Mouse (Mus musculus): ENCODE data around the gene Gmfb. TPM values are rescaled to one million over a fixed set of nuclear protein-coding genes. Genes with fewer than 3 reads are reported as not detected.

The Gmfb gene
- polyA plus RNA-seq, 1 experiment from 2014 or later, result 42.1 TPM

DNA sequence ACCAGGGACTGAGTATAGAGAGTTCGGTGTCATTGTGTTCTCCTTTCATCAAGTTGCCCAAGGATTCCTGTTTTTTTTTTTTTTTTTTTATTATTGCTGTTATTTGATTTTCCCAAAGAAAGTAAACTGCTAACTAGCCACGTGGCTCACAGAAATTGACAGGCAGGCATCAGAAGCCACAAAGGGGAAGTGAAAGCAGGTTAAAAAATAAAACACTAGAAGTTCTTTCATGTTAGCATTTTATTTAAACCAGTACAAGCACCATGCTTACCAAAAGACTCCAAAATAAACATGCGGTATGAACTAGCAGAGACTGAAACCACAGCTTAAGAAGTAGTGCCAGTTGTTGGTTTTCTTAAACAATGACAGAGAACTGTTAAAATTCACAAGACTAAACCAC lies 14.1 kb downstream of the Gmfb start:
- WGBS, result 75% methylated on average over 3 of the region's 3 CpGs
- Histone ChIP-seq H3K27me3 (replicated peaks; ENCODE audit: insufficient read depth, low read length) (no peaks in the 10 kb centered on the region), H3K9ac (replicated peaks; ENCODE audit: low read depth) (no peak overlapping the region), H3K4me1 (ENCODE audit: insufficient read depth, low read depth, low read length) (no peaks in the 10 kb centered on the region), H3K27ac (ENCODE audit: low read length) (no peak overlapping the region), H3K4me2 (replicated peaks; ENCODE audit: low read depth, low read length) (no peak overlapping the region), H3K36me3 (ENCODE audit: insufficient read depth, low read length) (peaks cover 7% of the 10 kb centered on the region), H3K9me3 (ENCODE audit: low read length) (no peaks in the 10 kb centered on the region), H3K4me3 (ENCODE audit: low read depth, low read length) (no peak overlapping the region)
- no peak for ATAC-seq
- no peak for DNase-seq (ENCODE audit: low spot score)
- TF ChIP-seq EP300 (IDR thresholded peaks at IDR 0.05), result no peak
- no peak for TF ChIP-seq CTCF (IDR thresholded peaks at IDR 0.05)

DNA sequence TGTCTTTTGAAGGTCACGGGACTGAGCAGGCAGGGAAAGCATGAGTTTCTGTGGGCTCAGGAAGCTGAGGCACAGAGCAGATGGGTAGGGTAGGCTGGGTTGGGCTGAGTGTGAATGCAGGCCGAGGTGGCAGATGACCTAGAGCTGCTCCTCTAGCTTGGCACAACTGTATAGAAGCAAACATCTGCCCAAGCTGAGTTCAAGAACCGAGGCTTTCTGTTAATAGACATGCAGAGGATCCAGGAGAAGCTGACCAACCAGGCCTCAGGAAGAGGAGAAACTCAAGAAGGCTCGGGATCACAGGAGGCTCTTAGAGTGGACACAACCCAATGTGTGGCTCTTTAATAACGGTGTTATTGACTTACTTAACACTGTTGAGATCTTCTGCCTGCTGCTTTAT lies 15.9 kb downstream of the Gmfb start:
- H3K4me3 ChIP-seq (ENCODE audit: low read depth, low read length), result no peak overlapping the region
- DNase-seq (ENCODE audit: low spot score) (no peak), ATAC-seq (no peak)
- H3K36me3 ChIP-seq (ENCODE audit: insufficient read depth, low read length), result peaks cover 7% of the 10 kb centered on the region; the same call in 1 of the 2 replicates
- no peaks in the 10 kb centered on the region for H3K27me3 ChIP-seq (replicated peaks; ENCODE audit: insufficient read depth, low read length)
- WGBS, result 77% methylated on average over 5 of the region's 5 CpGs
- no peak overlapping the region for H3K9ac ChIP-seq (replicated peaks; ENCODE audit: low read depth)
- no peak for TF ChIP-seq CTCF (IDR thresholded peaks at IDR 0.05)
- no peak for TF ChIP-seq EP300 (IDR thresholded peaks at IDR 0.05)
- no peaks in the 10 kb centered on the region for H3K4me1 ChIP-seq (ENCODE audit: insufficient read depth, low read depth, low read length)
- H3K27ac ChIP-seq (ENCODE audit: low read length), result no peak overlapping the region
- no peak overlapping the region for H3K4me2 ChIP-seq (replicated peaks; ENCODE audit: low read depth, low read length)
- no peaks in the 10 kb centered on the region for H3K9me3 ChIP-seq (ENCODE audit: low read length)

DNA sequence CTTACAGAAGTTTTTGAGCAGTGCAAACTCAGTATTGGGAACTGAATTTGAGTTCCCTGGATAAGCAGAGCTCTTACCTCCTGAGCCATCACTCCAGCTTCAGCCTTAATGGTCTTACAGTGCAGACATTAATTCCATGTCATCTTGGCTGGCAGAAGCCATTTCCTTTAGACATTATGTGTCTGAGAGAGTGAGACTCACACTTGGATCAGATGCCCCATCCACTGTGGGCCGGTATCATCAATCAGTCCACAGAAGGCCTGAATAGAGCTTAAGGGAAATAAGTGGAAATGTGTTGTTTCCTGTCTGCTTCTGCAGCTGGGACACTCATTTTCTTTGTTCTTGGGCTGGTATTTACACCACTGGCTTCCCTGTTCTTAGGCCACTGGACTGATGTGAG lies 18.3 kb downstream of the Gmfb start:
- WGBS, result 75% methylated on average over 1 of the region's 1 CpGs
- no peaks in the 10 kb centered on the region for H3K36me3 ChIP-seq (ENCODE audit: insufficient read depth, low read length)
- no peak overlapping the region for H3K4me3 ChIP-seq (ENCODE audit: low read depth, low read length)
- no peak overlapping the region for H3K9ac ChIP-seq (replicated peaks; ENCODE audit: low read depth)
- H3K9me3 ChIP-seq (ENCODE audit: low read length), result no peaks in the 10 kb centered on the region
- no peaks in the 10 kb centered on the region for H3K27me3 ChIP-seq (replicated peaks; ENCODE audit: insufficient read depth, low read length)
- no peak for TF ChIP-seq CTCF (IDR thresholded peaks at IDR 0.05)
- TF ChIP-seq EP300 (IDR thresholded peaks at IDR 0.05), result no peak
- ATAC-seq (peak; percentile 62), DNase-seq (ENCODE audit: low spot score) (no peak)
- no peak overlapping the region for H3K4me2 ChIP-seq (replicated peaks; ENCODE audit: low read depth, low read length)
- no peaks in the 10 kb centered on the region for H3K4me1 ChIP-seq (ENCODE audit: insufficient read depth, low read depth, low read length)
- no peak overlapping the region for H3K27ac ChIP-seq (ENCODE audit: low read length)

- Histone ChIP-seq H3K4me2 (replicated peaks; ENCODE audit: low read depth, low read length) (no peak overlapping the region), H3K9ac (replicated peaks; ENCODE audit: low read depth) (no peak overlapping the region), H3K27me3 (replicated peaks; ENCODE audit: insufficient read depth, low read length) (no peaks in the 10 kb centered on the region), H3K36me3 (ENCODE audit: insufficient read depth, low read length) (no peaks in the 10 kb centered on the region), H3K27ac (ENCODE audit: low read length) (no peak overlapping the region), H3K4me3 (ENCODE audit: low read depth, low read length) (no peak overlapping the region), H3K9me3 (ENCODE audit: low read length) (no peaks in the 10 kb centered on the region), H3K4me1 (ENCODE audit: insufficient read depth, low read depth, low read length) (no peaks in the 10 kb centered on the region)
- TF ChIP-seq EP300 (IDR thresholded peaks at IDR 0.05) (no peak), CTCF (IDR thresholded peaks at IDR 0.05) (no peak)
- 62% methylated on average over 4 of the region's 4 CpGs for WGBS
- ATAC-seq (no peak), DNase-seq (ENCODE audit: low spot score) (no peak)
These were observed 18.8 kb downstream of the Gmfb start for GRCm38 (mm10) chr14:46803259-46803658.

DNA sequence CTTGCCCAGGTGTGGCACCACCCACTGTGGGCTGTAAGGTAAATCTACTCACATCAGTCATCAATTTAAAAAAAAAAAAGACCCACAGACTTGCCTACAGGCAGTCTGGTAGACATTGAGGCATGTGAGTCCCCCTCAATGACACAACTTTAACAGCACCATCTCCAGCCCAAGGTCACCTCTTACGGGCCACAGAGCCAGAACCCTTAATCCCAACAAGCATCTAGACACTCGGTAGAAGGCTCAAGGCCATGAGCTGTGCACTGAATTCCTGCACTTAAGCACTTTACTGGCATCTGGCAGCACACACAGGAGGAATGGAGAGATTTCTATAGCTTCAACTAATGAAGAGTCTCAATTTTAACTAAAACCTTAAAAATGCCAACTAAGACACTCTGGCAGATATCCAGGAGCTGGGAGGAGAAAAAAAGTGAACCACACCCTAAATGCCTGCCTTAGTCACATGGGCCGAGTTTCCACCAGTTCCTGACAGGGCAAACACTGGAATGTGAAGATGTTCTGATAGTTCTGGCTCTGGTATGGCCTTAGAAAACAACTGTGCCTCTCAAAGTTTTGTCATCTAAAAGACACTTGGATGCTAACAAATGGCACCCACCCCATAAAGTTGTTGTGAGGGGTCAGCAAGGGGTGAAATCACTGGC lies 21.2 kb downstream of the Gmfb start:
- H3K9ac ChIP-seq (replicated peaks; ENCODE audit: low read depth), result no peak overlapping the region
- no peaks in the 10 kb centered on the region for H3K36me3 ChIP-seq (ENCODE audit: insufficient read depth, low read length)
- no peaks in the 10 kb centered on the region for H3K9me3 ChIP-seq (ENCODE audit: low read length)
- H3K27ac ChIP-seq (ENCODE audit: low read length), result no peak overlapping the region
- DNase-seq (ENCODE audit: low spot score) (peak; percentile 46), ATAC-seq (0 out of 2 replicates have a peak, but pooled peaks have one; percentile 32)
- no peaks in the 10 kb centered on the region for H3K27me3 ChIP-seq (replicated peaks; ENCODE audit: insufficient read depth, low read length)
- H3K4me1 ChIP-seq (ENCODE audit: insufficient read depth, low read depth, low read length), result no peaks in the 10 kb centered on the region
- no peak overlapping the region for H3K4me2 ChIP-seq (replicated peaks; ENCODE audit: low read depth, low read length)
- H3K4me3 ChIP-seq (ENCODE audit: low read depth, low read length), result no peak overlapping the region
- 61% methylated on average over 3 of the region's 3 CpGs for WGBS
- TF ChIP-seq CTCF (IDR thresholded peaks at IDR 0.05) (no peak), EP300 (IDR thresholded peaks at IDR 0.05) (no peak)

- 58% methylated on average over 5 of the region's 5 CpGs for WGBS
- ATAC-seq (peak; percentile 65), DNase-seq (ENCODE audit: low spot score) (peak; percentile 57)
- Histone ChIP-seq H3K9ac (replicated peaks; ENCODE audit: low read depth) (no peak overlapping the region), H3K4me1 (ENCODE audit: insufficient read depth, low read depth, low read length) (0 out of 2 replicates have a peak, but pooled peaks cover 3% of the 10 kb centered on the region), H3K27ac (ENCODE audit: low read length) (no peak overlapping the region), H3K9me3 (ENCODE audit: low read length) (no peaks in the 10 kb centered on the region), H3K27me3 (replicated peaks; ENCODE audit: insufficient read depth, low read length) (no peaks in the 10 kb centered on the region), H3K4me2 (replicated peaks; ENCODE audit: low read depth, low read length) (no peak overlapping the region), H3K36me3 (ENCODE audit: insufficient read depth, low read length) (no peaks in the 10 kb centered on the region), H3K4me3 (ENCODE audit: low read depth, low read length) (no peak overlapping the region)
- TF ChIP-seq CTCF (IDR thresholded peaks at IDR 0.05), result no peak
- peak; percentile 49; the same call in 1 of the 2 replicates for TF ChIP-seq EP300 (IDR thresholded peaks at IDR 0.05)
These were observed 27.9 kb downstream of the Gmfb start for GRCm38 (mm10) chr14:46794157-46794556.

Data from lung, postnatal 0 days (tissue).